Mouse (Mus musculus) embryonic fibroblast, embryonic 13.5 days (primary cell): ENCODE data around the gene Osbp.

Source experiments
- CTCF ChIP-seq: IDR thresholded peaks from 2 replicates; pipeline ENCODE4 v1.5.1; 2011; ENCODE audit warnings: mild to moderate bottlenecking, control low read depth, low read length, moderate library complexity, borderline replicate concordance; ENCODE audit not compliant: insufficient read depth
- POLR2A ChIP-seq: IDR thresholded peaks from 2 replicates; pipeline ENCODE4 v1.6.1; 2011; ENCODE audit warnings: low read depth, mild to moderate bottlenecking, control low read depth, low read length, moderate library complexity

DNA sequence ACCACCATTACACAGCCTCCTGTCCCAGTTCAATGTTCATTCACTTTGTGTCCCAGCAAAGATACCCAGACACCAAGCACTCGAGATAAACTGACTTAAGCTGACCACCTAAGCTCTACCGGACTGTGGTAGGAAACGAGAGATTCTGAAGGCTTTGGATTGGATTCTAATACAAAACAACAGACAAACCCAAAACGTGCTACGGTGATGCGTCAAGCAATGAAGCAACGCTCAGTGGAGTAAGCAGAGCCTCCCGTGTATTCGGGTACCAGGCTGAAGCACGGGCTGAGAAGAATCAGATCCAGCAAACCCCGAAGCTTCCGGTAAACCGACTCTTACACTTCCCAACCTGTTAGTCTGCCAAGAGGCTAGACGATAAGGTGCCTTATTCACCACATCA, 37.0 kb downstream of the Osbp start:
- no peak for TF ChIP-seq POLR2A
- TF ChIP-seq CTCF = no peak
